Mouse (Mus musculus) lung, postnatal 10 days (tissue): ENCODE measurements around the gene Pde8a.

Source experiments
- DNase-seq: peaks from one replicate; pipeline ENCODE4 v3.0.0; 2021

Pde8a gene

DNA sequence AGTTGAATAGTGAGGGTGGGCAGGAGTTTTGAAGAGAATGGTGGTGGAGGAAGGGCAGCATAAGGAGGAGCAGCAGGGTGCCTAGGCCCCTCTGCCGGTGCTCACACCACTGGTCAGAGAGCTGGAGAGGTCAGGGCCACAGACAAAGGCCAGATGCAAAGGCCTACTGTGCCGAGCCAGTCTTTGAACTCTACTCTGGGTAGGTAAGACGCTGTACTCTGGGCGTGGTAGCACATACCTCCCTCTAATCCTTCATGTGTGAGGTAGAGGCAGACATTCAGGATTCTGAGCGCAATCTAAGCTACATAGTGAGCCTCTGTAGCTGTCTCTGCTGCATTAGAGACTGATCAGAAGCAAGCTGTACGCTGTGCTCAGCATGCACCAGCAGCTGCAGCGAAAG is 73.1 kb downstream of the Pde8a start:
- no peak for DNase-seq

GRCm38 (mm10) chr7:81286946-81287345 is 73.5 kb downstream of the Pde8a start:
- DNase-seq: peak; percentile 6

- no peak for DNase-seq
These were observed 81.8 kb downstream of the Pde8a start for GRCm38 (mm10) chr7:81295169-81295568.

- DNase-seq: no peak
These were observed 84.8 kb downstream of the Pde8a start for GRCm38 (mm10) chr7:81298206-81298605.

DNA sequence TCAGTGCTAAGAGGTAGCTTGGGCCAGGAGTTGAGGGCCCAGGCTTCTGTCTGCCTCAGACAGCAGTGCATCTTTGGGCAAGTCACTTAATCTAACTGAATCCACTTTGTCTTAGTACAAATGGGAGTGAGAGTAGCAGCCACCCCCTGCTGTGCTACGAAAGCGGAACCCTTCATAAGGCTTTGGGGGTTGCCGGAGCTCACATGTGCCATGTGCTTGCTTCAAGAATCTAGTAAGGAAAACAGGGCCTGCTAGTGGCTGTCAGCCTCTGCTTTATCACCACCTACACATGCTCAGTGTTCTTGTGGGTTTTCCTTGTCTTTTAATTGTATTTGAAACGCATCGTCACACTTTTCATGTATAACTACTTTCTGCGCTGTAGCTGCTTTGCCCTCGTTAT is 87.9 kb downstream of the Pde8a start:
- no peak for DNase-seq

DNA sequence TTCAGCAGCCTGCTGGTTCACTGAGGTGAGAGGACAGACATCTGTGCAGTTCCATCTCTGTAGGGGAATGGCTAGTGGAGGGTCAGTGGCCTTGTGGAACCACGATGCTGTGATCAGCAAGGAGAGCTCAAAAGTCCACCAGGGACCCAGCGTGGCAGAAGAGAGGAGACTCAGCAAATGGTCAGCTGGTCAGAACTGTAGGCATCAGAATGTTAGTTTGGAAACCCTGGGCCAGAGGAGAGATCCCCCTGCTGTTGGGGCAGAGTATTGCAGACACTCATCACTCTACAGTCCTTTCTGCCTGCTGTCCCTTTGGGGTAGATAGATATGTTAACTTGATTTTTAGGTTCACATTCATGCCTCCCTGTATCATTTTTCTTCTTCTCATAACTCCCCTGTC is 90.3 kb downstream of the Pde8a start:
- DNase-seq: peak; percentile 14

- no peak for DNase-seq
These were observed 90.7 kb downstream of the Pde8a start for GRCm38 (mm10) chr7:81304100-81304499.

DNA sequence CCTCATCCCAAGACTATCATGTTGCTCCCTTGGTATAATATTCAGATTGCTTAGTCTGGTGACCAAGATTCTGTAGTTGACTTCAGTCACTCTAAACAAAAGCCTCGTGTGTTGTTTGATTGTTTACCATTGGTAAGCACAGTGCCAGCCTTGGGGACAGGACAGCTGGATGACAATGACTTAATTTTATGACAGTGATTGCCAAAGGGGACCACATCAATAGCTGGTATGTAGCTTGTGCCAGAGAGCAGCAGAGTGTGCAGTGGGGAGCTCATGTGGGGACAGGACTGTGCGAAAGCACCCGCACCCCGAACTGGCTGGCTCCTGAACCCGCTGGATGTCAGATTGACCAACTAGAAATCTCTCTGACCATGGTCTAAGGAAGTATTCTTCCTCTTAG is 91.3 kb downstream of the Pde8a start:
- no peak for DNase-seq

DNA sequence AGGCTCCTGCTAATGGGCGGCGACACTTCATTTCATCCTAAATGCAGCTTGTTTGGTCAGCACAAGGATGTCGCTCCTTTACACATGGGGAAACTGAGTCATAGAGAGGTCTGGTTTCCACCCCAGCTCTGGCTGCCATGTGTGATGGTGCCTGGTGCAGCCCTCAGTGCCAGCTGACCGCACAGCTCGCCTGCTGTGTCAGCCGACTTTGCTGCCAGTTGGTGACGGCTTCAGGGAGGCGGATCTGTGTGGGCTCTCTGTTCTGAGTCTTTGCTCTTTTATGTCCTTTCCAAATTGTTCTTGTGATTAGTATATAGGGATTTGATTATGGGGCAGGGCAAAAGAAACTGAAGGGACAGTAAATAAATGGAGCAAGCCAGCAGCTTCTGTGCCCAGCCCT is 94.3 kb downstream of the Pde8a start:
- DNase-seq: no peak

DNA sequence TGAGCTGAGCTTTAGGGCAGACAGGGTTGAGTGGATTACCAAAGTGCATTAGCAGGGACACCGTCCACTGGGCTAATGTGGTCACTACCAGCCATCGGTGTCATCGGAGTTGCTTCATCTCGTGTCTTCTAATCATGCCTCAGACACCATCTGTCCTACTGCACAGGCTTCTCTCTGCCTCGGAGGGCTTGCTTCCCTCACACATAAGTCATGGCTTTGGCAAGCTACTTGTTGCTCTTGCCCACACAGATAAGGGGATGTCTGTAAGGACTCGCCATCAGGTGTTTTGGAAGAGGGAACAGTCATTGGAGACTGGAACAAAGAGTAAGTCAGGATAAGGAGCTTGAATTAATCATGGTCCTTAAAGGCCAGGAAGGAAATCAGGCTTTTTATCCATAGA is 95.9 kb downstream of the Pde8a start:
- DNase-seq: no peak

DNA sequence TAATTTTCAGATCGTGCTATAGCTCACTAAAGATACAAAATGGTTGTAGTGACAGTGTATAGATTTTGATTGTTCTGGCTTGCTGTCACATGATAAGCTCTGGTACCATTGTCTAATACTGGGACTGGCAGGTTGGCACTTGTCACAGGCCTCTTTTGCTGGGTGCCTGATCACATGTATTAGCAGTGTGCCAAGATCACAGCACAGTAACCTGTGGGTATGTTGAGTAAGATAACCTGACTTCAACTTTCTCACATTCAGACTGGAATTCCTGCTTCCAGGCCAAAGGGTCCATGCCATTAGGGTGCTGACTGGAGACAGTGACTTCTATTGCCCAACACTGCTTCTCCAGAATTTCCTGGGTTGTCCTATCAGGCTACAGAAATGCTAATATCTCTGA is 97.7 kb downstream of the Pde8a start:
- no peak for DNase-seq

GRCm38 (mm10) chr7:81311581-81311980 is 98.2 kb downstream of the Pde8a start:
- no peak for DNase-seq

DNA sequence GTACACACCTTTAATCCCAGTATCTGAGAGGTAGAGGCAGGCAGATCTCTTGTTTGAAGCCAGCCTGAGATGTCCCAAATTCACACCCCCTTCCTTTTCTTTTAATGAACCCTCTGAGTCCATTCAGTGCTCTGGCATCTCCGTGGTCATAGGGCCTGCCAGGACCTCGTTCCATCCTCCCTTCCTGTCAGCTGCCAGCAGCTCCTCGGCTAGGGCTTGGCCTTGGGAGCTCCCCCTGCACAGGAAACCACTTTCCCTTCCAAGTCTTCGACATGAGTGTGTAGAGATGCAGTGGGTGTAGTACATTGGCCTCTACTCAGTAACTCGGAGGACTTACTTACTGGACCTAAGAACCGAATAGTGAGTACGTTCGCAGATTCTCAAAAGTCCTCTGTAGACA is 102.2 kb downstream of the Pde8a start:
- peak; percentile 53 for DNase-seq

DNA sequence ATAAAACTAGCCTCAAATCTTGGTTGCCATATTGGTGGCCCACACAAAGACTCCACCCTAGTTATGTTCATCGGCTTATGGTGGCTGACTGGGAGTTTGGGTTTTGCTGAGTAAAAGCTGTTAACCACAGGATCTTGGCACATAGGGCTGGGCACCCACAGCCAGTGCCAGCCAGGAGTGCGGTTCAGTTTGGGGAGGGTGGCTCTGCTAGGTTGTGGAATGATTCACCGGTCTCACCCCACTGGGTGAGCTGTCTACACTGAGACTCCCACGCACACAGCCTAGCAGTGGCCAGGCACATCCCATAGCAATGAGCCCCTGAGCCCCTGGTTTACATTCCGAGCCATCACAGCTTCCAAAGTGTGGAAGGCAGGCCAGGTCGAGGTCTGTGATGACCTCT is 106.4 kb downstream of the Pde8a start:
- no peak for DNase-seq

- no peak for DNase-seq
These were observed 108.4 kb downstream of the Pde8a start for GRCm38 (mm10) chr7:81321776-81322175.

- DNase-seq: no peak
These were observed 112.6 kb downstream of the Pde8a start for GRCm38 (mm10) chr7:81326043-81326442.

- no peak for DNase-seq
These were observed 113.5 kb downstream of the Pde8a start for GRCm38 (mm10) chr7:81326859-81327258.

DNA sequence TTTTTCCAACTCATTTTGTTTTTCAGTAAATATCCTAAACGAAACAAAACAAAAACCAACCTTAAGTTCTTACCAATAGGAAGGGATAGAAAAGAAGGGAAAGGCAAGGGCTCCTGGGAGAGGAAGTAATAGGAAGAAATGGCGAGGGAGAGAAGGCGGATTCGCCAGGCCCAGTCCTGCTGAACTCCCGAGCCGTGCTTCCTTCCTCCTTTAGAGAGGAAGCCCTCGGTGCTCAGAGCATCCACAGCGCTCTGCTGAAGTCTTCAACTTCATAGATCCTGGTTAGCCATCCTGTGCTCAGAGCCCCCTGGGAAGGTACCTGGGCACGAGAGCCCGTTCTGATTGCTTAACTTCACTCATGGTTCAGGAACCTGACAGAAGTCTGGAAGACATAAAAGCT is 114.3 kb downstream of the Pde8a start:
- no peak for DNase-seq

GRCm38 (mm10) chr7:81330767-81331166 is 117.4 kb downstream of the Pde8a start:
- DNase-seq: no peak

DNA sequence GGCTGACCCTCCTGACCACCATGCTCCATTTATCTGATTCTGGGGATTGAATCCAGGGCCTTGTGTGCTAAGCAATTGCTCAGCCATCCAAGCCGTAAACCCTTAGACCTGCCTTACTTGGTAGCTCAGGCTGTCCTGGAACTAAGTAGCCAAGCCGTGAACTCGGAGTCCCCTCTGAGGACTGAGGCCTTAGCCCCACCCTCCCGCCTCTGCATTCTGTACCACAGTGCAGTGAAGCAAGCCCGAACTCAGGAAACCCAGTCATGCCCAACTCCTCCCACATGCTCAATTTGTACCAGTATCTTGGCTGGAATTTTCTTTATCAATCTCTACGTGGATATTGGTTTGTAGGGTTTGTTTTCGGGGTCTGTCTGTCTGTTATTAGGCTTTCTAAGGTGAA is 118.5 kb downstream of the Pde8a start:
- DNase-seq: no peak

DNA sequence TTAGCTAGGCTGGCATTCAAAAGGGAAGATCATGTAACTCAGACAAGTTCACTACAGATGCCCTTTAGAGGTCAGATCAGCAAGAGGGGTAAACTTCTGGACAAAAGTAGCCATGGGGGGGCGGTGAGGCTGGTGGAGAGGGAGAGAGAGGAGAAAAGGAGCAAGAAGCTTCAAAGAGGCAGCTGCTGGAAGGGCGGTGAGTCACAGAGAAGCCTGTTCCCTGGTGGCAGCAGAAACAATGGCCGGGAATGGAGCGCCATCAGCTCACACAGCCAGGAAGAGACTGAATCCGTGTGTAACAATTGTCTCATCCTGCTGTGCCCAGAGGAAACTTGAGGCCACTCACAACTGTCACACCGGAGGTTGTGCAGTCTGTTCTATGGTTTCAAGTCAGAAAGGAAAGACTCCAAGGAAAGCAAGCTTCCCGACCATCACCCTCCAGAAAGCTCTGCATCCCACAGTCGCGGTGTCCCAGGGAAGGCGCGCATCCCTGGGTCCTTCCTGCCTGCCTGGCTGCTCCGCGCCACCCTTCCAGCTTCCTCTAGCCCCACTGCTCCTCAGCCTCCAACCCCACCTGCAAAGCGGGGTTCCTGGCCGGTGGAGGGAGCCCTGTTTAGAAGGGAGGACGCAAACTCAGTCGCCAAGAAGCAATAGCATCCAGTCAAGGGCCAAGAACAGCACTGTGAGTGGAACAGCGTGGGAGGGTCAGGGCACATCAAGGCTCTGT is 122.5 kb downstream of the Pde8a start:
- DNase-seq: peak; percentile 61

DNA sequence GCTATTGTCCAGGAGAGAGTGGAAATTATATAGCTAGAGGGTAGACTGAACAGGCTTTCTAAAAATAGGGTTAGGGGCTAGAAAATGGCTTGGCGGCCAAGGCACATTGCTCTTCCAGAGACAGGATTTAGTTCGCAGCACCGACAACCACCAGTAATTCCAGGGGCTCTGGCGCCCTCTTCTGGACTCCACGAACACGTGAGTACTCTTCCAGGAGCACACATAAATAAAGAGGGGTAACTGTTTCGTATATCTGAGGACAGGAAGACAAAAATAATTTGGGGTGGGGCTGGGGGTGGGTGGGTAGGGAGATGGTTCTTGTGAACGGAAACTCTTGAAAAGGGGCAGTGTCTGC is 123.0 kb downstream of the Pde8a start:
- peak; percentile 72 for DNase-seq

DNA sequence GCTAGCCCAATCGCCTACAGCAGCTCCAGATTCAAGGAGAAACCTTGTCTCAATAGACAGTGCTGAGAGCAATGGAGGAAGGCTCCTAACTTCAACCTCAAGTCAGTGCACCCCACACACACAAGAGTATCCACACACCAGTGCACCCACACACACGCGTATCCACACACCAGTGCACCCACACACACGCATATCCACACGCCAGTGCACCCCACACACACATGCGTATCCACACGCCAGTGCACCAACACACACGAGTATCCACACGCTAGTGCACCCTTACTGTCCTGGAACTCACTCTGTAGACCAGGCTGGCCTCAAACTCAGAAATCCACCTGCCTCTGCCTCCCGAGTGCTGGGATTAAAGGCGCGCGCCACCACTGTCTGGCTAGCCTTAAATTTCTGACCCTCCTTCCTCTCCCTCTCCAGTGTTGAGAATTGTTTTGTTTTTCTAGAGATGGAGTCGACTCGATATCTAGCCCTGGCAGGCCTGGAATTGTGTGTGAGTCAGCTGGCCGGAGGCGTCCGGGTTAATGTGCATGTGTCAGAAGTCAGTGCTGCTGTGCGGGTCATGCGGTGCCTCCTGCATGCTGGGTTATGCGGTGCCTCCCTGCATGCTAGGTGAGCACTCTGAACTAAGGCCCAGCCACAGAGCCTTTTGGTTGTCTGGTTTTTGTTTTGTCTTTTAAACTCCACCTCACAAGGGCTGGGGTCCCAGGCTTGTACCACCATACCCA is 124.6 kb downstream of the Pde8a start:
- DNase-seq: no peak

DNA sequence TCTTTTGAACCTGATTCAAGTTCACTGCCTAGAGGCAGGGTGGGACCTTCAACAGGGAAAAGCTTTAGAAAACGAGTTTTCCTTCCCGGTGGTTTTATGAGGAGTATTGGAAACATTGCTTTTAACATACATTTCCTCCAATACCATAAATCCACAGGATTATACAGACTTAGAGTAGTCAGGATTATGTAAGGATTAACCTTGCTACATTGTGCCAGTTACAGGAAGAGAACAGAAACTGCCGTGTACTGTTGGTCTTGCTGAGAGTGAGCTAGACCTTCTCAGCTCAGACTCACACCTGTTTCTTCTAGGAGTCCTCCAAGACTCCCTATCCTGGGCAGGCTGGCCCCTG is 125.1 kb downstream of the Pde8a start:
- DNase-seq: no peak

DNA sequence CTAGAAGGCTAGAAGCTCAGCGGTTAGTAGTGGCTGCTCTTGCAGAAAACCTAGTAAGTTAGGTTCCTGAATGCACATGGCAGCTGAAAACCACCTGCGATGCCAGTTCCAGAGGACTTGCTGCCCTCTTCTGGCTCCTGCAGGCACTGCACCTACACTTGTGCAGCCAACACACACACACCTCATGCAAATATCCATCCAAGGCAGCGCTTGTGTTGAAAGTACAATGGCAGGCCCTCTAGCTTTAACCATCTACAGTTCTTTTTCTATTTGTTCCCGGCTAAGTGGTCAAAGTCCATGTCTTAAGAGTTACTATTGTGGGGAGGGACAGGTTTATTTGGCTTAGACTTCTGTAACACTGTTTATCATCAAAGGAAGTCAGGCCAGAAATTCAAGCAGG is 126.4 kb downstream of the Pde8a start:
- peak; percentile 58 for DNase-seq
